Mouse (Mus musculus) embryonic facial prominence, embryonic 15.5 days (tissue): ENCODE data around the gene Tspan18. TPM values are rescaled to one million over a fixed set of nuclear protein-coding genes. Genes with fewer than 3 reads are reported as not detected.

Experiments
- ATAC-seq: fragments of 200-750 bp; cut with Nextera tagmentation; 2 replicates; pipeline ENCODE4 v1.8.0; 2017; ENCODE audit warnings: low read depth, moderate TSS enrichment; ENCODE audit not compliant: insufficient number of reproducible peaks, low FRiP score, low TSS enrichment
- H3K27ac ChIP-seq: fragments of 300-500 bp; sonication (generic); replicated peaks from 2 replicates; pipeline ENCODE4 v1.5.1; 2015; ENCODE audit warnings: mild to moderate bottlenecking, inconsistent platforms
- H3K27me3 ChIP-seq: fragments of 300-500 bp; sonication (generic); 2 replicates; pipeline ENCODE4 v1.6.1; 2015; ENCODE audit warnings: inconsistent platforms
- H3K36me3 ChIP-seq: fragments of 300-500 bp; sonication (generic); 2 replicates; pipeline ENCODE4 v1.6.1; 2015; ENCODE audit warnings: mild to moderate bottlenecking, inconsistent platforms
- H3K4me1 ChIP-seq: fragments of 300-500 bp; sonication (generic); 2 replicates; pipeline ENCODE4 v1.6.1; 2015; ENCODE audit warnings: inconsistent platforms
- H3K4me2 ChIP-seq: fragments of 300-500 bp; sonication (generic); replicated peaks from 2 replicates; pipeline ENCODE4 v1.6.1; 2015; ENCODE audit warnings: mild to moderate bottlenecking, inconsistent platforms
- H3K4me3 ChIP-seq: fragments of 300-500 bp; sonication (generic); replicated peaks from 2 replicates; pipeline ENCODE4 v1.5.1; 2015; ENCODE audit warnings: mild to moderate bottlenecking, inconsistent platforms
- H3K9ac ChIP-seq: fragments of 300-500 bp; sonication (generic); 2 replicates; pipeline ENCODE4 v1.6.1; 2015; ENCODE audit warnings: inconsistent platforms
- H3K9me3 ChIP-seq: fragments of 300-500 bp; sonication (generic); replicated peaks from 2 replicates; pipeline ENCODE4 v1.6.1; 2016; ENCODE audit warnings: inconsistent platforms
- WGBS: fragments of 180-500 bp; shearing (Covaris S2); methylation state at CpG from one replicate; pipeline ENCODE4 v1.1.7; 2015; 5-methylcytosine and 5-hydroxymethylcytosine counted together
- polyA plus RNA-seq: library from polyadenylated mRNA; unstranded; fragments of >200 nt; fragmentation: Nextera tagmentation; extraction: Ambion mirVana; gene quantifications from 2 replicates; pipeline ENCODE4 v1.2.1, GENCODE M21; 2015

Tspan18 gene
- polyA plus RNA-seq, 1 experiment from 2014 or later, result 27.6 TPM

DNA sequence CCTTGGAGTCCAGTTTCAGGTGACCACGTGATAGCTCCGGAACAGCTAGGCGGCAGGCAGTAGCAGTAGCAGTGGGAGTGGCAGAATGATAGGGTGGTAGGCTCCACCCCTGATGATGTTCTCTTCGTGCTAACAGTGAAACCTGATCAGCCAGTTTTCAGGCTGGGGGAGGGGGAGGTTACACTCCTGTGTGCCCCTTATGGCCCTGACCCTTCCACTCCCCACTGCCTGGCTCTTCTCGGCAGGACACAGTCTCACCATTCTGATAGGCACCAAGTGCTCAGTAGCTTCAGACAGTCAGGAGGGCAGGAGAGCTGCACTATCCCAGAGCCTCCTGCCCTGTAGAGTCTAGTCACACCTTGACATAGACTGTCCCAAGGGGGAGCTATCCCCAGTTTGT, 27.1 kb upstream of the Tspan18 start:
- H3K4me1 ChIP-seq, result no peaks in the 10 kb centered on the region
- WGBS, result 14% methylated on average over 5 of the region's 5 CpGs
- H3K27me3 ChIP-seq, result no peaks in the 10 kb centered on the region
- H3K9me3 ChIP-seq, result no peaks in the 10 kb centered on the region
- no peak for ATAC-seq
- H3K36me3 ChIP-seq, result no peaks in the 10 kb centered on the region
- no peak overlapping the region for H3K4me3 ChIP-seq
- H3K4me2 ChIP-seq, result no peak overlapping the region
- H3K27ac ChIP-seq, result no peak overlapping the region
- no peak overlapping the region for H3K9ac ChIP-seq

DNA sequence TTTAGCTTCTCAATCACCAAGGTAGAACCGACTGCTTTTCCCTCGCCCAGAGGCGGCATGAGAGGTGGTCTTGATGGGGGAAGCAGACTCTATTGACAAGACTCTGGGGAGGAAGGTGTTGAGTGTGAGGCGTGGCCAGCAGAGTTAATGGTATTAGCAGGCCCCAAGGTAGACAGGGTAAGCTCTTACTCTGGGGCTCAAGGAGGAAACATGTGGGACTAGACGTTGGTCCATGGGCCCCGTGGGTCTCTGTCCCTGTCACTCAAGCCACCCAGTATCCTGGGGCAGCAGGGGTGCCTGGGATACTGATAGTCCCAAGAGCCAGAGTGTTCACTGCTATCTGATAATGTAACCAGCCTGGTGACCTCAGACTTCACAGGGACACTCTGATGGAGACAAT, 26.0 kb upstream of the Tspan18 start:
- Histone ChIP-seq H3K4me2 (no peak overlapping the region), H3K4me1 (no peaks in the 10 kb centered on the region), H3K27ac (no peak overlapping the region), H3K9me3 (no peaks in the 10 kb centered on the region), H3K4me3 (no peak overlapping the region), H3K27me3 (no peaks in the 10 kb centered on the region), H3K36me3 (no peaks in the 10 kb centered on the region), H3K9ac (no peak overlapping the region)
- 75% methylated on average over 6 of the region's 6 CpGs for WGBS
- no peak for ATAC-seq

DNA sequence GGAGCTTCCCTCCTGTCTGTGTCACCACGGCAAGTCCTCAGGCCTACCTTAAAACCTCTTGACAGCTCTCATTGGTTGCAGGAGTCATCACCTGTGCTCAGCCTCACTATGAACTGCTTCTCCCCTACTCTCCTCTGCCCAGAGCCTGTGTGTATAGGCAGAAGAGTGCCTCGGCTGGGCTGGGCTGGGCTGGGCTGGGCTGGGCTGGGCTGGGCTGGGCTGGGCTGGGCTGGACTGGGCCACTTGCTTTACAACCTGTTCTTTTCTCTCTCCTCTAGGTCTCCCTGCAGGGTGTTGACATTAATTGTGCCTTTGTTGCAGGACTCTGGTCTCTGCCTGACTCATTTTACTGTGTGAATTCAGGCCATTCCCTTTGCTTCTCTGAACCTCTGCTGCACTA, 23.1 kb upstream of the Tspan18 start:
- H3K4me1 ChIP-seq, result no peaks in the 10 kb centered on the region
- no peak overlapping the region for H3K9ac ChIP-seq
- H3K27ac ChIP-seq, result no peak overlapping the region
- H3K4me2 ChIP-seq, result no peak overlapping the region
- ATAC-seq, result no peak
- no peaks in the 10 kb centered on the region for H3K36me3 ChIP-seq
- no peaks in the 10 kb centered on the region for H3K9me3 ChIP-seq
- no peak overlapping the region for H3K4me3 ChIP-seq
- 44% methylated on average over 2 of the region's 2 CpGs for WGBS
- H3K27me3 ChIP-seq, result no peaks in the 10 kb centered on the region

DNA sequence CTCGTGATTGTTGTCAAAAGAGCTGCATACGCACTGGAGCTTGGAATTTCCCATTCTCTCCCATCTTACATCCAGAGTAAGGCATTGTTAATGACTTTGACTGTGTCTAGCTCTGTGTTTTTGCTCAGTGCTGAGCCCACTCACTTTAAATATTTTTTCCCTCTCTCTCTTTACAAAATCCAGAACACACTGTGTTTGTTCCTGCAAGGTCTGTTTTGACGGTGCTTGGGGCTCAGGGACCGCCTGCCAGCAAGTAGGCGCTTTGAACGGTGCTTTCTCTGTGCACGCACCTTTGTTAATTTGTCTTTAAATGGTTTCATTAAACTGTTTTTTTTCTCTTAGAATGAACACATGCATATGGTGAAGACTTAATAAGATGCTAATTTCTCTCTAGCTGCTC, 21.5 kb upstream of the Tspan18 start:
- no peak for ATAC-seq
- Histone ChIP-seq H3K4me1 (no peaks in the 10 kb centered on the region), H3K36me3 (no peaks in the 10 kb centered on the region), H3K27ac (no peak overlapping the region), H3K4me2 (no peak overlapping the region), H3K4me3 (no peak overlapping the region), H3K9me3 (no peaks in the 10 kb centered on the region), H3K9ac (no peak overlapping the region), H3K27me3 (no peaks in the 10 kb centered on the region)
- 53% methylated on average over 7 of the region's 7 CpGs for WGBS

DNA sequence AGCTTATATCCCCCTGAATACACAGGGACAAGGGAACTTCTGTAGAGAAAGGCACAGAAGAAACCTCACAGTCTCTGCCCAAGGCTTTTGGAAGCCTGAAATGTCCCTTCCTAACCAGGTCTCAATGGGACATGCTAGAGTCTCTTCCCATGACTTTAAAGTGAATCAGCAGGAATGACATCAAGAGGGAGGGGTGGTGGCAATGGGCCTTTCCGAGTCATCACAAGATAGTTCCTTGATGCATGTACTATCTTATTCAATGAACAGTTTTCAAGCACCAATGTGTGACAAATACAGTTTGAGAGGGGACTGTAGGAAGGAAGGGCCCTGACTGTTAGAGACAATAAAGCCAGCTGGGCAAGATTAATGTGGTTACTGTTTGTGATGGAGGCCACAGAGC, 20.3 kb upstream of the Tspan18 start:
- WGBS, result 83% methylated on average over 1 of the region's 1 CpGs
- no peak for ATAC-seq

DNA sequence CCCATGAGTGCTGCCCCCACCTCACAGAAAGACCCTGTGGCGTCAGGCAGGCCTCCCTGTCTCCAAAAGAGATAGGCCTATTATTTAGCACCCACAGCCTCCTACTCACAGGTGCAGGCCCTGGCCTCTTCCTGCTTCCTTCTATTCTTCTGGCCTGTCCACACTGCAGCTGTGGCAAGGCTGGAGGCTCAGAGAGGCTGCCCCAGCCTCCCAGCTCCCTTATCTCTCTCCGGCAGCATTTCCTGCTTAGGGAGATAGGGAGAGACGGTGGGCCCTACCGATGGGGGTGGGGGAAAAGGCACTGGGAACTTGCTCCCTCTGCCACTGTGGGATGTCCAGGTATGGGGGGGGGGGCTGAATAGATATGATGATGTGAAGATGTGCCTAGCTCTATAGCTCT, 19.4 kb upstream of the Tspan18 start:
- no peak overlapping the region for H3K27ac ChIP-seq
- no peak overlapping the region for H3K4me2 ChIP-seq
- no peaks in the 10 kb centered on the region for H3K4me1 ChIP-seq
- WGBS, result 83% methylated on average over 4 of the region's 4 CpGs
- no peaks in the 10 kb centered on the region for H3K9me3 ChIP-seq
- no peaks in the 10 kb centered on the region for H3K27me3 ChIP-seq
- ATAC-seq, result no peak
- no peak overlapping the region for H3K9ac ChIP-seq
- no peak overlapping the region for H3K4me3 ChIP-seq
- no peaks in the 10 kb centered on the region for H3K36me3 ChIP-seq

More for the DNA sequence above, 20.3 kb upstream of the Tspan18 start:
- Histone ChIP-seq H3K4me1 (no peaks in the 10 kb centered on the region), H3K4me3 (no peak overlapping the region), H3K36me3 (no peaks in the 10 kb centered on the region), H3K4me2 (no peak overlapping the region), H3K9ac (no peak overlapping the region), H3K27ac (no peak overlapping the region), H3K27me3 (no peaks in the 10 kb centered on the region), H3K9me3 (no peaks in the 10 kb centered on the region)

DNA sequence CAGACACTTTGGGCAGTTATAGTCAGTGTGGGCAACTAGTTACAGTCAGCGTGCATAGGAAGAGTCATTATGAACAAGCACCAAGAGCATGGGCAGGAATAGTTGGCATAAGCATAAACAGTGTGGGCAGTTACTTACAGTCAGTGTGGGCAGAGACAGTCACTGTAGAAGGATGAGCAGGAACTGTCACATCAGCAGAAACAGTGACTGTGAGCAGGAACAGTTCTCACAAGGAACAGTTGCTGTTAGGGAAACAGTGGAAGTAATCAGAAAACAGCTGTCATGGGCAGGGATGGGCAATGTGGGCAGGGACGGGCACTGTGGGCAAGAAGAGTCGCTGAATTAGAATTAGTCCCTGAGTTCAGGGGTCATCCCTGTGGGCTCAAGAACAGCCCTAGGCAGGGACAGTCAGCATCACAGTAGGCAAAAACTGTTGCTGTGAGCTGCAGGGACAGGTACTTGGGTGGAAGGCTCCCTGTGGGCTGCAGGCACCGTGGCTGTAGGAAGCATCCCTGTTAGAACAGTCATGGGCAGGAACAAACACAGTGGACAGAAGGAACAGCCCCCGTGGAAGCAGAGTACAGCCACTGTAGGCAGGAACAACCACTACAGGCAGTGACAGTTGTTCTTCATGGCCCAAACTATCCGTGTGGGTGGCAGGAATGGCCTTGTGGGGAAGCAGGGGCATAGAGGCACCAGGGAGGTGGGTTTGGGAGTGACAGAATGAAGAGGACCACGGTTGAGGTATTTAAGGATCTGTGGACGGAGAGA, 18.8 kb upstream of the Tspan18 start:
- H3K27ac ChIP-seq, result no peak overlapping the region
- no peak for ATAC-seq
- WGBS, result 77% methylated on average over 8 of the region's 8 CpGs

DNA sequence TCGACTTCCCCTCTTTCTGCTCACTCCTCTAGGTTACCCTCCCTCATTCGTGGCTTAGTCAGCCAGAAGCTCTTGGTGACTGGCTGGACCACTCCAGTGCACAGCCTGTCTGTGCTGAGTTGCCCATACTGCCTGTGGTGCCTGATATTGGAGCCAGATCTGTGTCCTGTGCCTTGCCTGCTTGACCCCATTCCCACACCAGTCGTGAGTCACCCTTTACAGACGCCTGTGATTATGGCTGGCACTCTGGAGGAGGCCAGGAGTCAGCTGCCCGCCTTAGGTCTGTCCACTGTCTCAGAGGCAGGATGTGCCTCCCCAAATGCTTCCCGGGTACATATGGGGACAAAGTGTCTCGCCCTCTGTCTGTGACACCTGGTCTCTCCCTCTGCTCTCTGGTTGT, 17.0 kb upstream of the Tspan18 start:
- Histone ChIP-seq H3K27me3 (no peaks in the 10 kb centered on the region), H3K9ac (no peak overlapping the region), H3K4me3 (no peak overlapping the region), H3K36me3 (no peaks in the 10 kb centered on the region), H3K9me3 (no peaks in the 10 kb centered on the region), H3K4me1 (no peaks in the 10 kb centered on the region), H3K27ac (no peak overlapping the region), H3K4me2 (no peak overlapping the region)
- WGBS, result 56% methylated on average over 7 of the region's 7 CpGs
- no peak for ATAC-seq

More for the DNA sequence above, 18.8 kb upstream of the Tspan18 start:
- Histone ChIP-seq H3K4me1 (no peaks in the 10 kb centered on the region), H3K27me3 (no peaks in the 10 kb centered on the region), H3K9ac (no peak overlapping the region), H3K9me3 (no peaks in the 10 kb centered on the region), H3K4me3 (no peak overlapping the region), H3K36me3 (no peaks in the 10 kb centered on the region), H3K4me2 (no peak overlapping the region)

DNA sequence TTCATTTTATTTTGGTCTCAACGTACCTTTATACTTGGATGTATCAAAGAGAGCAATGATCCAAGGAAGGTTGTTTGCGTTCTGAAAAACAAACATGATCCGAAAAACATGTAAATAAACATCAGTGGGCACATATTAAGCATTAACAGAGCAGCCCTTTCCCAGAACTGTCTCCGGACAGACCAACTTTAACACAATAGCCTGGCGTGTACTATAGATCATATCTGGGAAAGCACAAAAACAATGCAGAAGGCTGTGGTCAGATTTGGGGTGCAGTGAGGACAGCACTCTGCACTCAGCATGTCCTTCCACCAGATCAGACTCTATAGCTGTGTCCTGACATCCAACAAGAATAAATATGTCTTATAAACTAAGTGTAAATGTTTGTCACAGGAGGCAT, 12.7 kb upstream of the Tspan18 start:
- Histone ChIP-seq H3K4me2 (no peak overlapping the region), H3K4me3 (no peak overlapping the region), H3K9ac (no peak overlapping the region), H3K27ac (no peak overlapping the region), H3K9me3 (no peaks in the 10 kb centered on the region), H3K36me3 (no peaks in the 10 kb centered on the region), H3K4me1 (no peaks in the 10 kb centered on the region), H3K27me3 (no peaks in the 10 kb centered on the region)
- no peak for ATAC-seq
- WGBS, result 78% methylated on average over 5 of the region's 5 CpGs

DNA sequence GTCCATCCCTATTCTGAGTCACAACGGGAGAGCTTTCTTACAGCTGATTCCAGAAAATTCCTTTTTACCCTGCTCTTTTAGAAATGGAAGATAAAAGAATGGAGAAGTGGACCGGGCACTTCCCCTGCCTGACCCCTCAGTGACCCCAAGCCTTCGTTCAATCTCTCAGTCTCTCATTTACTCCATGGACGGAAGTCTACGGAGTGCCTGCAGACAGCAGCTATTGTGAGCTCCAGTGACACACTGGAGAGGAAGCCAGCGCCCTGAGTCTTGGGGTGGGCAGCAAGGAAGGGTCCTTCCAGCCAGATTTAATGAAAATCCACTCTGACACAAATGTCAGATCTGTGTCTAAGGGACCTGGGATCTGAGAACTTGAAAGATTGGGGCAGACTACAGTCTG, 12.3 kb upstream of the Tspan18 start:
- no peaks in the 10 kb centered on the region for H3K27me3 ChIP-seq
- H3K4me1 ChIP-seq, result no peaks in the 10 kb centered on the region
- no peak overlapping the region for H3K27ac ChIP-seq
- no peaks in the 10 kb centered on the region for H3K36me3 ChIP-seq
- no peaks in the 10 kb centered on the region for H3K9me3 ChIP-seq
- ATAC-seq, result no peak
- no peak overlapping the region for H3K4me3 ChIP-seq
- H3K4me2 ChIP-seq, result no peak overlapping the region
- WGBS, result 37% methylated on average over 6 of the region's 6 CpGs
- no peak overlapping the region for H3K9ac ChIP-seq

DNA sequence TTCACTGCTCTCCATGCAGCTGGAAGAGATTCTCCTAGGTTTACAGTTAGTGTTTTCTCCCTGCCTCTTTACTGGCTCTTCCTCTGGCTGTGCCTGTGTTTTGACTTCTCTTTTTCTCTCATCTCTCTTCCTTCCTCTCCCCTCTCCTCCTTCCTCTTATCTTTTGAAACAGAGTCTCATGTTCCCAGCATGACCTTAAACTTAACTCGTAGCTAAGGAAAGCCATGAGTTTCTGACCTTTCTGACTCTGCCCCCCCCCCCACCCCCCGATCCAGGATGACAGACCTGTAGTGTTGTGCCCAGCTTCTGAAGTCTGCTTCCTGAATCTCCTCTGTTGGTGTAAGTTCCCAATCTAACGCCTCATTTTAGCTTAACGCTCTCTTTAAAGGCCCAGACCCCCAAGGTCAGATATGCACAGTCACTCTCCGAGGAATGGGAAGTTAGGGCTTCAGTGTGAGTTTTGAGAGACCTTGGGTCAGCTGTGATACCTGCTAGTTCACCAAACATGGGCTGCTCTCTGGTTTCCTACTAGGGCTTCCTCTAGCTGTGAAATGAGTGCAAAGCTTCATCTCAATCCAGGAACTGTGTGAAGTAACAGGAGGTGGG, 11.5 kb upstream of the Tspan18 start:
- WGBS, result 53% methylated on average over 5 of the region's 5 CpGs
- Histone ChIP-seq H3K9ac (no peak overlapping the region), H3K4me3 (no peak overlapping the region), H3K27ac (no peak overlapping the region), H3K36me3 (no peaks in the 10 kb centered on the region), H3K4me2 (no peak overlapping the region), H3K4me1 (no peaks in the 10 kb centered on the region), H3K27me3 (no peaks in the 10 kb centered on the region), H3K9me3 (no peaks in the 10 kb centered on the region)
- no peak for ATAC-seq
